Mouse (Mus musculus): ENCODE data around the gene Rnf217.

Gene Rnf217

DNA sequence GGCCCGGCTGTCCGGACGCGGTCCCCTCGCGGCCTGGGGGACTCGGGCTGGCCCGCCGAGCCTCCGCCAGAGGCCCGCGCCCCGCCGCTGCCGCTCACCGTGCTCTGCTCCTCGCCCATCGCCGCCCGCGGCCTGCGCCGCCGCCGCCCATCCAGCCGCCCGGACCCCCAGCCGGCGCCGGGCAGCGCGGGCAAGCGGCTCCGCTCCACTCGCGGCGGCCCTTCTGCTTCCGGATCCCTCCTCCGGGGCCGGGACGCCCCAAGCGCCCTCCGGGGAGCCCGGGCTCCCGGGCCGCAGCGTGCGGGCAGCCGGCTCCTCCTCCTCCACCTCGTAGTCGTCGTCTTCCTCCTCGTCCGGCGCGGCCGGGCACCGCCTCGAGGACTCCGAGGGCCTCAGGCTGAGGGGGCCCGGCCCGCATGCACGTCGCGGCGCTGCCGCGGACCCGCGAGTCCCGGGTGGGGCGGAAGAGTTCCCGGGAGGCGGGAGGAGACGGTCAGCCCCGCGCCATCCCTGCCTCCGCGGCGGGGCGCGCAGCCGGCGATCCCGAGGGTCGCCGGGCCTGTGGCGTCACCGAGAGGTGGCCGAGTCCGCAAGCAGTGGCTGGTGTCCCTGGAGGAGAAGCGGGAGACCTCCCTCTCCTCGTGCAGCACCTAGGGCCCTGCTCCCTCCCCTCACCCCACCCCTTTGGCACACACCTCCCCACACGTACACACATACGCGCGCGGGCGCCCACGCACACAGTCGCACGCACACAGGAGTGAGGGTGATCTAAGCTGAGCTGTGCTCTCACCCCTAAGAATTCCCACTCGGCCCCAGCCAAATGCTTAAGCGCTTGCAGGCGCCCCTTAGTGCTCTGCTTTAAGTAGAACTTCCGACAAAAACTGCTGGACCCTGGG lies at the start of gene Rnf217:
Gene Rnf217 (minus strand): TSS at position 119 of the 896 bp plus-strand sequence.
- DNase-seq = peak; percentile 24 to 43

DNA sequence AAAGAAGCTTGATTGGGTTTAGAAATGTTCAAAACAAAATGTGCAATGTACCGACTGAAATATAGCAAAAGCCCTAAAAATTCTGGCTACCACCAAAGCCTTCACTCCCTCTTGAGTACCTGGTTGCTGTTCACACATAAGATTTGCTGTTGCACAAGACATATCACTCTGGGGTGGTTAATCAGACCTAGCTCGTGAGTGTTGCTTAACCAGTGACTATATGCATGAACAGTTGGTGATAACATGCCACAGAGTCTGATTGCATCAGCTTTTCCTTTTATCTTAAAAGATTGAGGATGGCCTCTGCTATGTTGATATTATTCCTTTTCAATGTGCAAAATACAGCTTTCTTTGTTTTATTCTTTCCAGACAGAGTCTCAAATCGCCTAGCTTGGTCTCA lies 38.3 kb upstream of the Rnf217 start:
- DNase-seq = no peak

- DNase-seq = no peak
Measured at GRCm38 (mm10) chr10:31646083-31646482, 37.1 kb upstream of the Rnf217 start.

GRCm38 (mm10) chr10:31635098-31635497 lies 26.1 kb upstream of the Rnf217 start:
- DNase-seq = no peak

GRCm38 (mm10) chr10:31632005-31632404 lies 23.0 kb upstream of the Rnf217 start:
- DNase-seq = peak; percentile 10 to 26

GRCm38 (mm10) chr10:31615355-31615754 lies 6.4 kb upstream of the Rnf217 start:
- no peak for DNase-seq

GRCm38 (mm10) chr10:31614111-31614510 lies 5.1 kb upstream of the Rnf217 start:
- no peak for DNase-seq

DNA sequence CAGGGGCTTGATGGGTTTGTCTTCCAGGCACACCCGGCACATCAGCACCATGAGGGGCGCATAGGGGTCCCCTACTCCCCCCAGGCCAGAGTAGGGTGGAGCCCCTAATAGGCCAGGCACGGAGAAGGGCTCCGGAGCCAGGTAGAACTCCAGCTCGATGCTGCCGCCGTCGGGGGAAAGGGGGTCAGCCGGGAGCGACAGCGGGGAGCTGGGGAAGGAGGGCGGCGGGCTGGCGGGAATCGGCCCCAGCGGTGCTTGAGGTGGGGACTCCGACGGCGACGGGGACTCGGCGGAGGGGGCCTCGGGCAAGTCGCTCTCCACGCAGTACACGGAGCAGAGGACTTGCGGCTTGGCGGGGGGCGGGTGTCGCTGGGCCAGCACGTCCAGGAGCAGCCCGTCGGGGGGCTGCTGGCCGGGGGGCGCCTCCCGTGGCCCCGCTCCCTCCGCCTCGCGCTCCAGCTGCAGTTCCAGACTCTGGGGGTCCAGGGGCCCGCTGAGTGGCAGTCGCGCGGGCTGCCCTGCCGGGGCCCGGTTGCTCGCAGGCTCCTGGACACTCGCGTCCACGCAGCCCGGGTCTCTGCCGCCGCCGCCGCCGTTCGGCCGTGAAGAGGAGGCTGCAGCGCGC lies 431 bp downstream of the Rnf217 start:
- DNase-seq = peak; percentile 16 to 25

DNA sequence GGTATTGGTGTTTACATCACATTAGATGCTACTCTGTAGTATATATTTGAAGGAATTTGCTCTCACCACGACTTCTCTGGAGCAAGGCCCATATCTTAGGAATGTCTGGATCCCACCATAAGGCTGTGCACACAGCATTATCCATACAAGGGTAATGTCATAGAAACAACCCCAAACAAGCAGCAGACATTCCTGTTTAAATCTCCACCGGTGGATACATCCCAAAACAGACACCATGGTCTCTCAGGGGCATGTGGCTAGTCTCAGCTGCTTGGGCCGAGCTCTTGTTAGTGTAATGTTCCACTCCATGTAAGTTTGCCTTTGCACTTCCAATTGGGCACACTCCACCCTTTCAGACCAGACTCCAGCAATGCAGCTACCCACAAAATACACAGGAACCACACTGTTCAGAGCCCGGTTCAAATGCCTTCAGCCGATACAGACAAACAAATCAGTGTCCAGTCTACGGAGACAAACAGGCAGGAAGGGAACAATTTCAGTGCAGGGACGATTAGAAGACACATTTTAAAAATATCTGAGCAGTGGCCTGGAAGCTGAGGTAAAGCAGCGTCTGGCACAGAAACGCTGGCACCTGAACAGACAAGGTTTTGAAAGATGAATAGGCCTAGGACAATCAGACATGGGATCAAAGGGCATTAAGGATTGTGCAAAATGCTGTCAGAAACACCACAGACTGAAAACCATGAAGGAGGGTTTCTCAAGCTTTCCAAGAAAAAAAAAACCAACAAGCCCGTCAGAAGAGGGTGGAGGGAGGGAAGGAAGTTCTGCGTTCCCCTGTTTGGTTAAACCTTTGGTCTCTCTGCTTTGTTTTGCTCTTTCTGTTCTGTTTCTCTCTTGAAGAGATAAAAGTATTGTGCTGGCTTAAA lies 1.8 kb downstream of the Rnf217 start:
- peak in 1 of 2 experiments; percentile 6 for DNase-seq

GRCm38 (mm10) chr10:31603855-31604254 lies 5.1 kb downstream of the Rnf217 start:
- DNase-seq = no peak

GRCm38 (mm10) chr10:31600116-31600515 lies 8.9 kb downstream of the Rnf217 start:
- DNase-seq = no peak

- no peak for DNase-seq
Measured at GRCm38 (mm10) chr10:31597886-31598285, 11.1 kb downstream of the Rnf217 start.

GRCm38 (mm10) chr10:31596804-31597203 lies 12.2 kb downstream of the Rnf217 start:
- DNase-seq = no peak

DNA sequence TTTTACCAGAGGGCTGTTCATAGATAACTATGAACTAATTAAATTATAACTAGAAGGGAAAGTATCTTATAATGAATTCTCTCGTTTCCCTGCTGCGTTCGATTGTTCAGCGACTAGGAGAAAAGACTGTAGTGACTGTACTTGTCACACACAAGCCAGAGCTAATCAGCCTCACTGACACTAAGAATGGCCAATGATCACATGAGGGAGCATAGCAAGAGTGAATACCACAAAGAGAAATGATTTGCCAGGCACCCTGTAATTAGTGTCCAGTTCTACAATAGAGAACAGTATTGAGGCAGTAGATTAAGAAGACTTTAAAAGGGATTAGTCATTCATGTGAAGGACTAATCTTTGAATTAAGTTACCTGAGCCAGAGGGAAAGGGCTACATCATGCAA lies 13.7 kb downstream of the Rnf217 start:
- DNase-seq = no peak

DNA sequence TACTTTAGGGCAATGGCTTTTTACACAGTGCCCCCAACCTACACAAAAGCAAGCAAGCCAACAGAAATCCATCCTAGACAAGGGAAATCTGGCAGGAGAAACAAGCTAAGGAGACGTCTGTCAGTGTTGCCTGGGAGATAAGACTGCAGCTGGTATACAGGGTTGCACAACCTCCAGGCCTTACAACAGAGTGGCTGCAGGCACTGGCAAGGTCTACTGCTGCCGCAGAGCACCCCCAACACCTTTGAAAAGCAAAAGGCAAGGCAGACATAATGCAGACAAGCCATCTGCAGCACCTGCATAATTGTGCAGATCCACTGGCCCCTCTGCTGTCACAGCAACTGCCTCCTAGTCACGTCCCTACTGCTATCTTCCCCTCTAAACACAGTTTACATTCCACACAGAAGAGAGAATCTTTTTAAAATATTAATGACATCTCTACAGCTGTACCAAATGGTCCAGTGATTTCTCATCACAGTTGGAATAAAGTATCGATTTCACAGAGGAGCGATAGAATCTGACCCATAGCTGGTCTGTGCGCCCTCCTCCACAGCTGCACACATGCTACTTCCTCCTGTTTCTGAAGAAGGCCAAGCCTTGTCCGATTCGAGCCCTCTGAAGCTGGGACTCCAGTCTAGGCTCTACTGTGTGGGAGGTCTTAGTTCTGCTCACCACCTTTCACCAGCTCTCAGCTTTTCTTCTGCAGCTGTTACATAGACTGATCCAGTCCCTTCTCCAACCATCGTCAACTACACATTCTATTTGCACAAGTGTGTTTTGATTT lies 16.1 kb downstream of the Rnf217 start:
- DNase-seq = no peak

GRCm38 (mm10) chr10:31592095-31592740 lies 16.8 kb downstream of the Rnf217 start:
- DNase-seq = no peak

DNA sequence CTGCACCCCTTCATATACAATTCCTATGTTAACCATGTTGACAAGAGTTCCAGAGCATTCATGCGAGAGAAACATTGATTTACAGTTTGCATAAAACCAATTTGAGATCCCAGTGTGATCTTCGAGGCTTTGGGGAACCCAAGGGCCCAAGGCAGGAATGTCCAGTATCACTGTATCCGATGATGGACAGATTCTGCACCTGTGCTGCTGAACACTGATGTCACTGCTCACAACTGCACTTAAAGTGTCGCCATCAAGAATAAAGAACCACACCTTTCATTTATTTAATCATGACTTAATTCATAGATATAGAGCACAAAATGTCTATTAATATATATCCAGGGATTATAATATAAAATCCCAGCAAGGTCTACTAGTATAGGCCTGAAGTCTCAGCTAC lies 28.3 kb downstream of the Rnf217 start:
- no peak for DNase-seq

DNA sequence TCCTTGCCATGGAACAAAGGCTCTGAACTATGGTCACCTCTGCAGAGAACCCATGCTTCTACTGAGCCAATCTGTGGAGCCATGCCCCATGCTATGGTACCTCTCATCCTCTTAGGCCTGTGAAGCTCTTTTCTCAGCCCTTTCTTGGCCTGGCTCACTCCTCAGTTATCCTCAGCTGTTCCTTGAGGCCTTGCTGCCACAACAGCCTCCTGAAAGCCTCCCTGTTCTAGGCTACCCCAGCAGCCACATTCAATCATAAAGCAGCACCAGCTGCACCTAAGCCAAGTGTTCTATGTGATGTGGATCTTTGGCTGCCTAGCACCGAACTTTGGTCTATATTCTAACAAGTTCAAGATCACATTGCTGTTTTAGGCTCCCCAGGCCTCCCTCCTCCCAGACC lies 28.9 kb downstream of the Rnf217 start:
- no peak for DNase-seq

- DNase-seq = no peak
Measured at GRCm38 (mm10) chr10:31573267-31573666, 35.7 kb downstream of the Rnf217 start.

DNA sequence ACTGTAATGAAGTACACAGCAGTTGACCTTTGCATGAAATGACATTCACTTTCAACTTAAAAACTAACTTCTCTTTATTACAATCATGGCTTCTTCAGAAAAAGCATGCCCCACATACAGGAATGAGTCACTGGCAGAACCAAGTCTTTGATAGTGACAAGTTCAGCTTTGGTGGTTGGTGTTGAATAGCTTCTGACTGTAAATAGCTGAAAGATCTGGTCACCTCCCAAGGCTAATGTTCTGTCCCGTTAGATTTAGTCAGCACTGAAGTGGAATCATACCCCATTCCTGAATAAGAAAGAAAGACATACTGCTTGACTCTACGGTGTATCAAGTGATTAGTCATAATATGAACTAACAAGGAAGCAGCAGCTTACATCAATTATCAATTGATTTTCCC lies 51.7 kb downstream of the Rnf217 start:
- no peak for DNase-seq

GRCm38 (mm10) chr10:31555433-31555960 lies 53.5 kb downstream of the Rnf217 start:
- DNase-seq = no peak

DNA sequence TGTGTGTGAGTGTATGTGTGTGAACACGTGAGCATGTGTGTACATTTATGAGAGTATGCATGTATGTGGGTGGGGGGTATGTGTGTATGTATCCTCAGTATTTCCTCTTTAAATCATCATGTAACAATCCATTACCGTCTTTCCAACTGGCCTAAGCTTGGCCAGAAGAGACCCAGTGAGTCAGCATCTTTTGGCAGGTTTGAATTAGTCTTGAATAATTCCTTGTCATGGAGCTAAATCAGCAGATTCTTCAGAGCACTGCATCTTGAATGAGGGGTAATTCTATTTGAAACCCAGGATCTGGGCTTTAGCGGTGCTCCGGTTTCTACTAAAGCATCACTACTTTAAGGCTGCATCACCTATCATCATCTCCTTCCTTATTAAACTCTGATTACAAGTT lies 55.7 kb downstream of the Rnf217 start:
- no peak for DNase-seq
